Mouse (Mus musculus): Measurements from ENCODE around the gene Qrich2.
"Not testable (repeated sequence)": the region's sequence is repeated elsewhere in the genome, so short reads cannot be mapped to it uniquely, and the experiment has no call there.

Qrich2 gene

GRCm38 (mm10) chr11:116490232-116491107 is 24.4 kb upstream of the Qrich2 start:
- DNase-seq (ENCODE audit: extremely low read depth, insufficient read length, low spot score), result peak; percentile 91

GRCm38 (mm10) chr11:116489771-116490231 is 23.8 kb upstream of the Qrich2 start:
- no peak for DNase-seq (ENCODE audit: extremely low read depth, insufficient read length, low spot score)

GRCm38 (mm10) chr11:116488693-116489375 is 22.8 kb upstream of the Qrich2 start:
- DNase-seq (ENCODE audit: extremely low read depth, insufficient read length, low spot score), result peak; percentile 33

GRCm38 (mm10) chr11:116488207-116488606 is 22.2 kb upstream of the Qrich2 start:
- DNase-seq (ENCODE audit: extremely low read depth, insufficient read length, low spot score), result no peak

GRCm38 (mm10) chr11:116484261-116484660 is 18.2 kb upstream of the Qrich2 start:
- no peak for DNase-seq (ENCODE audit: extremely low read depth, insufficient read length, low spot score)

GRCm38 (mm10) chr11:116481776-116482175 is 15.7 kb upstream of the Qrich2 start:
- no peak for DNase-seq (ENCODE audit: extremely low read depth, insufficient read length, low spot score)

- DNase-seq (ENCODE audit: extremely low read depth, insufficient read length, low spot score), result no peak
These were observed 14.9 kb upstream of the Qrich2 start for GRCm38 (mm10) chr11:116480975-116481374.

- no peak for DNase-seq (ENCODE audit: extremely low read depth, insufficient read length, low spot score)
These were observed 13.8 kb upstream of the Qrich2 start for GRCm38 (mm10) chr11:116479832-116480231.

GRCm38 (mm10) chr11:116478978-116479377 is 12.9 kb upstream of the Qrich2 start:
- no peak for DNase-seq (ENCODE audit: extremely low read depth, insufficient read length, low spot score)

- no peak for DNase-seq (ENCODE audit: extremely low read depth, insufficient read length, low spot score)
These were observed 11.2 kb upstream of the Qrich2 start for GRCm38 (mm10) chr11:116477160-116477759.

- no peak for DNase-seq (ENCODE audit: extremely low read depth, insufficient read length, low spot score)
These were observed 10.7 kb upstream of the Qrich2 start for GRCm38 (mm10) chr11:116476696-116477095.

- DNase-seq (ENCODE audit: extremely low read depth, insufficient read length, low spot score), result no peak
These were observed 10.0 kb upstream of the Qrich2 start for GRCm38 (mm10) chr11:116476041-116476440.

- no peak for DNase-seq (ENCODE audit: extremely low read depth, insufficient read length, low spot score)
These were observed 6.2 kb upstream of the Qrich2 start for GRCm38 (mm10) chr11:116472275-116472674.

GRCm38 (mm10) chr11:116470896-116471295 is 4.9 kb upstream of the Qrich2 start:
- no peak for DNase-seq (ENCODE audit: extremely low read depth, insufficient read length, low spot score)

GRCm38 (mm10) chr11:116470249-116470648 is 4.2 kb upstream of the Qrich2 start:
- DNase-seq (ENCODE audit: extremely low read depth, insufficient read length, low spot score), result no peak

GRCm38 (mm10) chr11:116468338-116468737 is 2.3 kb upstream of the Qrich2 start:
- DNase-seq (ENCODE audit: extremely low read depth, insufficient read length, low spot score), result not testable (repeated sequence)

- DNase-seq (ENCODE audit: extremely low read depth, insufficient read length, low spot score), result peak; percentile 63
These were observed 2.2 kb downstream of the Qrich2 start for GRCm38 (mm10) chr11:116463833-116464232.

- DNase-seq (ENCODE audit: extremely low read depth, insufficient read length, low spot score), result no peak
These were observed 2.7 kb downstream of the Qrich2 start for GRCm38 (mm10) chr11:116463338-116463737.

- no peak for DNase-seq (ENCODE audit: extremely low read depth, insufficient read length, low spot score)
These were observed 6.3 kb downstream of the Qrich2 start for GRCm38 (mm10) chr11:116459786-116460185.

- peak; percentile 59 for DNase-seq (ENCODE audit: extremely low read depth, insufficient read length, low spot score)
These were observed 9.8 kb downstream of the Qrich2 start for GRCm38 (mm10) chr11:116456234-116456633.

GRCm38 (mm10) chr11:116453889-116454288 is 12.2 kb downstream of the Qrich2 start:
- DNase-seq (ENCODE audit: extremely low read depth, insufficient read length, low spot score), result no peak
